Mouse (Mus musculus): Measurements from ENCODE around the gene Prkce.

DNA sequence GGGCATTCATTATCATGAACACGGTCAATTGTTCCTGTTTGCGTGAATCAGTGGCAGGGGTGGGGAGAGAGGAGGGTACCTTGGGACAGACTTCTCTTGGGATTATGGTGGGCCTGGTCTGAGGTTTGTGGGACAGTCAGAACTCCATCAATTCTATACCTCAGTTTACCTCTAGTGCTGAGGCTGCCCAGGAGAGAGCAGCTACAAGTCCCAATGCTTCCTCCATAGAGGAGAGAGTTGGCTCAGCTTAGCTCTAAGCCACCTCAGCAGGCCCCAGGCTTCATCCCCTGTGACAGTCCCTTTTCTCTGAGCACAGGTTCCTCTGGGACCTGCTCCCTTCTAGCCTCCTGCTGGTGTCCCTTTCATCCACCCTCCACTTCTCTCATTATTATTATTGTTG, 507.4 kb downstream of the Prkce start:
- no peak for TF ChIP-seq CTCF (IDR thresholded peaks at IDR 0.05; ENCODE audit: borderline replicate concordance, insufficient read depth, low read length)
- no peak for TF ChIP-seq POLR2A (IDR thresholded peaks at IDR 0.05; ENCODE audit: low read depth, low read length)
